Mouse (Mus musculus) embryonic facial prominence, embryonic 12.5 days (tissue): Measurements from ENCODE around the gene Lmtk2. TPM values are rescaled to one million over a fixed set of nuclear protein-coding genes. Genes with fewer than 3 reads are reported as not detected.

ENCODE experiments used
- ATAC-seq: fragments of 200-750 bp; cut with Nextera tagmentation; 2 replicates; pipeline ENCODE4 v1.8.0; 2017; ENCODE audit not compliant: insufficient number of reproducible peaks, insufficient read depth, low FRiP score, low TSS enrichment
- H3K27ac ChIP-seq: fragments of 300-500 bp; sonication (generic); 2 replicates; pipeline ENCODE4 v1.5.1; 2016; ENCODE audit warnings: mild to moderate bottlenecking
- H3K27me3 ChIP-seq: fragments of 300-500 bp; sonication (generic); 2 replicates; pipeline ENCODE4 v1.6.1; 2016; ENCODE audit warnings: mild to moderate bottlenecking, moderate library complexity
- H3K36me3 ChIP-seq: fragments of 300-500 bp; sonication (generic); 2 replicates; pipeline ENCODE4 v1.6.1; 2016; ENCODE audit warnings: mild to moderate bottlenecking
- H3K4me1 ChIP-seq: fragments of 300-500 bp; sonication (generic); 2 replicates; pipeline ENCODE4 v1.6.1; 2016
- H3K4me2 ChIP-seq: fragments of 300-500 bp; sonication (generic); replicated peaks from 2 replicates; pipeline ENCODE4 v1.6.1; 2016; ENCODE audit warnings: mild to moderate bottlenecking, moderate library complexity
- H3K4me3 ChIP-seq: fragments of 300-500 bp; sonication (generic); 2 replicates; pipeline ENCODE4 v1.5.1; 2016; ENCODE audit warnings: mild to moderate bottlenecking
- H3K9ac ChIP-seq: fragments of 300-500 bp; sonication (generic); 2 replicates; pipeline ENCODE4 v1.6.1; 2016; ENCODE audit warnings: mild to moderate bottlenecking, moderate library complexity
- H3K9me3 ChIP-seq: fragments of 300-500 bp; sonication (generic); 2 replicates; pipeline ENCODE4 v1.6.1; 2016; ENCODE audit warnings: mild to moderate bottlenecking, moderate library complexity
- WGBS: fragments of 180-500 bp; shearing (Covaris S2); methylation state at CpG from one replicate; pipeline ENCODE4 v1.1.7; 2016; 5-methylcytosine and 5-hydroxymethylcytosine counted together
- polyA plus RNA-seq: library from polyadenylated mRNA; unstranded; fragments of >200 nt; fragmentation: Nextera tagmentation; extraction: Ambion mirVana; gene quantifications from 2 replicates; pipeline ENCODE4 v1.2.1, GENCODE M21; 2016

Gene Lmtk2
- polyA plus RNA-seq, 1 experiment from 2014 or later = 5.6 TPM

DNA sequence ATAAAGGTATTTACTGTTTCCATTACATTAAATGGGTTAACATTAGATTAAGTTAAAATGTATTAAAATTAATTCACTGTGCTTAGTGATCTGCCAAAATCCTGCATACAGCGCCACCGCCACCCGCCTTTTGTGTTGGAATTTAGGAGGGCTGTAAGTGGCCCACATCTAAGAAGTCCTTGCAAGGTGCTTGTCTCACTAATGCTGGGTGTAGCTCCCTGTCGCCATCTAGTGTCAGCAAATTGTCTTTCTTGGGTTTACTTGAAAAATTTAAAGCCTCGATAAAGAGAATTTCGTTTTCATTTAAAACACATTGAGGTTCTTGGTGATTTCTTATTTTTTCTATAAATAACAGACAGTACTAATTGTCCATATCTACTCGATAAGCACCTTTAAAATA, 54.3 kb downstream of the Lmtk2 start:
- no peak for ATAC-seq
- Histone ChIP-seq H3K4me3 (no peak overlapping the region), H3K36me3 (peaks cover 16% of the 10 kb centered on the region), H3K4me2 (no peak overlapping the region), H3K9ac (no peak overlapping the region), H3K27me3 (no peaks in the 10 kb centered on the region), H3K9me3 (no peaks in the 10 kb centered on the region), H3K4me1 (no peaks in the 10 kb centered on the region), H3K27ac (no peak overlapping the region)
- 34% methylated on average over 7 of the region's 7 CpGs for WGBS

DNA sequence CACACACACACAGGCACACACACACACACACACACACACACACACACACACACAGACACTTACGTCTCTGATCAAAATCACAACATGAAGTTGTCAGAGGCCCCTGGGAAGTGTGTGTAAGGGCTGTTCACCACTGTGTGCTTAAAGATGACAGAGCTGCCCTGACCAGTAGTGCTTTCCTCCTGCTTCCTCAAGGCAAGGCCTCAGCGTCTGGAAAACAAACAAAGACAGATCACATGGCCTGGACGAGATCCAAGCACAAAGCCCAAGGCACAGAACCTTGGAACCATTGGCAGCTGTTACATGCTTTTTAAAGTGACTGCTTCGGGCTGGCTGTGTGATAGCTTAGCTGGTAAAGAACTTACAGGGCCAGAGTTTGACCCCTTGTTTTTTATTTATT, 58.4 kb downstream of the Lmtk2 start:
- Histone ChIP-seq H3K36me3 (peaks cover 12% of the 10 kb centered on the region; the same call in 1 of the 2 replicates), H3K9ac (no peak overlapping the region), H3K27me3 (no peaks in the 10 kb centered on the region), H3K9me3 (no peaks in the 10 kb centered on the region), H3K27ac (peak overlapping the region; percentile 50), H3K4me1 (no peaks in the 10 kb centered on the region), H3K4me3 (no peak overlapping the region), H3K4me2 (no peak overlapping the region)
- ATAC-seq = no peak
- 41% methylated on average over 4 of the region's 4 CpGs for WGBS

DNA sequence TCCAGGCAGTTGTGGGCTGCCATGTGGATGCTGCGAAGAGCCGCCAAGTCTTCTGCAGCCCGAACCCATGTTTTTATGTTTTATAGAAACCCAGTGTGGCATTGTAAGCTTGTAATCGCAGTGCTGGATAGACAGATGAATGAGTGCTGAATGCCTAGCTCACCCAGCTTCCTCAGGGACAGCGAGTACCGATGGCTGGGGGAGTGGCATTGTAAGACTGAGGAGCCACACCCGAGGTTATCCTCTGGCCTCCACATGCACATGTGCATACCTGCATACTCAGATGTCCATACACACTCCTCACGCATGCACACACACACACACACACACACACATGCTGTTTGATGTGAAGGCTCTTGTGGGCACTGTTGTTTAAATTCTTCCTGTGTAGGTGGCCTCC, 58.9 kb downstream of the Lmtk2 start:
- peak overlapping the region; percentile 11; the same call in 1 of the 2 replicates for H3K27ac ChIP-seq
- WGBS = 90% methylated on average over 8 of the region's 8 CpGs
- no peak overlapping the region for H3K9ac ChIP-seq
- H3K4me1 ChIP-seq = no peaks in the 10 kb centered on the region
- no peaks in the 10 kb centered on the region for H3K9me3 ChIP-seq
- no peaks in the 10 kb centered on the region for H3K27me3 ChIP-seq
- no peak overlapping the region for H3K4me3 ChIP-seq
- H3K36me3 ChIP-seq = peaks cover 12% of the 10 kb centered on the region; the same call in 1 of the 2 replicates
- H3K4me2 ChIP-seq = no peak overlapping the region
- ATAC-seq = no peak

DNA sequence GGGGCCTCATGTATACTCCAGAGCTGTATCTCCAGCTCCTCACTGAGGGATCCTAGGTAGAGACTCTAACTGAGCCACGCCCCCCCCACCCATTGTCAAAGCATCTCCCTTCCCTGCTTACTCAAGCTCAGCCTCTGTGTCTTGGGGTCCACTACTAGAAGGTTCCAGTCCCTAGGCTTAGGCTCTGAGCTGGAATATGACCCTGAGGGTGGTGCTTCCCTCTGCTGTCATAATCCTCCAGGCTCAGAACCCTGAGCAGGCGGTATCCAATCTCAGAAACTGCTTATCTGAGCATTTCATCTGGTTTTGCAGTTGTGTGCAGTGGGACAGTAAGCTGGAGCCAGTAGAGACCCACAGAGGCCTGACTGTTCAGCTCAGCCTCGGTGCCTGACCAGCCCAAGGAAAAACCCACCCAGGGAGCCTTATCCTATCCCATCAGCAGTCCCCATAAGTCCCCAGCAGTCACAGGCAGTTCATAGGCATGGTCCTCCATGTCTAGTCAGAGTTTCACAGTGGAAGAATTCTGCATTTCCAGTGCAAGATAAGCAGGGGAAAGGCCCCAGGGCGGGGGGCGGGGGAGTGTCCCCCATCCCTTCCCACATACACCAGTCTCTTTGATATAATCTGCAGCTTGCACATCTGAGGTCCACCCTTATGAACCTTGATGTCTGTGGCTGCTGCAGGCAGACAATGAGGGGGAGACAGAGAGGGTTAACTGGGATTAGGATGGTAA, 62.0 kb downstream of the Lmtk2 start:
- H3K27me3 ChIP-seq = no peaks in the 10 kb centered on the region
- H3K27ac ChIP-seq = peak overlapping the region; percentile 36; the same call in 1 of the 2 replicates
- no peaks in the 10 kb centered on the region for H3K4me1 ChIP-seq
- H3K4me2 ChIP-seq = no peak overlapping the region
- peaks cover 20% of the 10 kb centered on the region for H3K36me3 ChIP-seq
- ATAC-seq = no peak
- no peak overlapping the region for H3K4me3 ChIP-seq
- 87% methylated on average over 5 of the region's 5 CpGs for WGBS
- H3K9ac ChIP-seq = no peak overlapping the region
- no peaks in the 10 kb centered on the region for H3K9me3 ChIP-seq

DNA sequence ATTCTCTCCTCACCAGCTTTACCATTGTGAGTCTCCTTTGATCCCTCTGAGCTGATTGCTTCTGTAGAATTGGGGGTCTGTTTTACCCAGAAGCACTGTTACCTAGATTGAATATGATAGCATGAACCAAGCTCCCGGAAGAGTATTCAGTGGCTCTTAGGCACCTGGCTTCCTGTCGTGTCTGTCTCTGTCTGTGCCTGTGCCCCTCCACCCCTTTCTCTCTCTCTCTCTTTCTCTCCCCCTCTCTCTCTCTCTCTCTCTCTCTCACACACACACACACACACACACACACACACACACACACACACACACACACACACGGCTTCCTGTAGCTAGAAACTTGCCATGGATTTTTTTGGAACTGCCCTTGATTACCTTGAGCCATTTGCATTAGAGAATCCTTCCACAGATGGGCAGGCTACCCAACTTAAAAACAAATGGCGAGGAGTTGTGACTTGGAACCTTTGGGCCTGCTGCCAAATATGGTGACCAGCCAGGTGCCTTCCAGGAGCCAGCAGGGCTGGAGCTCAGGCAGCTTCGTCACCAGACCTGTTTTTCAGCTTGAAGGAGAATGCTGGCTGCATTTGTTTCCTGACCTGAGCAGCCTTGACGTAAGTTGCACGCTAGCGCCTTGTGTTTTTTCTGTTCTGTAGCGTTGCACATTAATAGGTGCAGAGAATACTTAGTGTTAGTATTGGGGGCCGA, 62.7 kb downstream of the Lmtk2 start:
- Histone ChIP-seq H3K9me3 (no peaks in the 10 kb centered on the region), H3K27ac (peak overlapping the region; percentile 36; the same call in 1 of the 2 replicates), H3K4me3 (no peak overlapping the region), H3K4me2 (no peak overlapping the region), H3K36me3 (peaks cover 21% of the 10 kb centered on the region), H3K27me3 (no peaks in the 10 kb centered on the region), H3K4me1 (no peaks in the 10 kb centered on the region), H3K9ac (no peak overlapping the region)
- WGBS = 76% methylated on average over 10 of the region's 10 CpGs
- no peak for ATAC-seq

DNA sequence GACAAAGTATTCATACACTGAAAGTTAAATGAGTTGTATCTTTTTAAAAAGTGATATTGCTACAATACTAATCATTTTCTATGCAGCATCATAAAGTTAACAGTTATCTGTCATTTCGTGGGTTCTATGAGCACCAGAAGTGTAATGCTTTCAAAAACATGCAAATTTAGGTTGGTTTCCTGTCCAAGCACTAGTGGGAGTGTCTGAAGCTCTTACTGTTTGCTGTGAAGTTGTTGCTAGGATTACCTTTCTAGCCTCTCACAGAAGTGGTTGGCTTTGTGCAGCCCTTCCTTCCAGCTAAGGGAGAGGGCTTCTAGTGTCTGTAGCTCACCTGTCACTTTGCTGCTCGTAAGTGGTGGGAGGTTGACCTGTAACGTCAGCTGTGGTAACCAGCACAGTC, 65.5 kb downstream of the Lmtk2 start:
- Histone ChIP-seq H3K4me1 (no peaks in the 10 kb centered on the region), H3K9me3 (no peaks in the 10 kb centered on the region), H3K9ac (no peak overlapping the region), H3K27ac (no peak overlapping the region), H3K27me3 (no peaks in the 10 kb centered on the region), H3K4me3 (no peak overlapping the region), H3K4me2 (no peak overlapping the region), H3K36me3 (peaks cover 19% of the 10 kb centered on the region)
- WGBS = 87% methylated on average over 3 of the region's 3 CpGs
- no peak for ATAC-seq

DNA sequence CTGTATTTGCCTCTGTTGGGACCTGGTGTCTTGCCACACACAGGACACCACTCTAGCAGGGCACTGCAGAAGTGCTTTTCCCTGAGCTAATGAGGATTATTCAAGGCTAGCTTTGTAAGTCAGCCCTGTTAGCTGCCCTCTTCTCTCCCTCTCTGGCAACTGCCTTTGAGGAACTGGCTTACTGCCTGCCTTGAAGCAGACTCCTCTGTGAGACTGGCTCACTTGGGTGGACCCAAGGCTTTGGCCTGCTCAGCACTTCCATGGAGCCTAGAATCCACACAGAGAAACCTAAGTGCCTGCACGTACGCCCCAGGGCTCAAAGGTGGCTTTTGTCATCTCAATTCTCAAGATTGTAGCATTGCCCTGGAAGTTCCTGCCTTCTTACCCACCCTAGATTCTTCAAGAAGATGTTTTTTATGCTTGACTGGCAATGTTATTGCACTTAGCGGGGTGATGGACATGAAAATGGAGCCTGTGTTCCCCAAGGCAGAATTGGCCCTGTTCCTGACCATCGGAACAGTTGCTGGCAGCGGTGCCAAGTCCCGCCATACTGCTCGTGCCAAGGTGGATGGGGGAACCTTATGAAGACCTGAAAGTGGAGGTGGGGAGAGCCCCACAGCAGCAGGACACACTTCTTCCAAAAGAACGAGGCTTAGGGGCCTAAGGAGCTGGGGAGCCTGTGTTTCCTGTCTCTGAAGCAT, 69.2 kb downstream of the Lmtk2 start:
- Histone ChIP-seq H3K4me3 (no peak overlapping the region), H3K27me3 (no peaks in the 10 kb centered on the region), H3K9ac (no peak overlapping the region), H3K4me1 (no peaks in the 10 kb centered on the region), H3K9me3 (no peaks in the 10 kb centered on the region), H3K4me2 (no peak overlapping the region), H3K27ac (no peak overlapping the region), H3K36me3 (peaks cover 47% of the 10 kb centered on the region)
- ATAC-seq = no peak
- WGBS = 90% methylated on average over 8 of the region's 8 CpGs

DNA sequence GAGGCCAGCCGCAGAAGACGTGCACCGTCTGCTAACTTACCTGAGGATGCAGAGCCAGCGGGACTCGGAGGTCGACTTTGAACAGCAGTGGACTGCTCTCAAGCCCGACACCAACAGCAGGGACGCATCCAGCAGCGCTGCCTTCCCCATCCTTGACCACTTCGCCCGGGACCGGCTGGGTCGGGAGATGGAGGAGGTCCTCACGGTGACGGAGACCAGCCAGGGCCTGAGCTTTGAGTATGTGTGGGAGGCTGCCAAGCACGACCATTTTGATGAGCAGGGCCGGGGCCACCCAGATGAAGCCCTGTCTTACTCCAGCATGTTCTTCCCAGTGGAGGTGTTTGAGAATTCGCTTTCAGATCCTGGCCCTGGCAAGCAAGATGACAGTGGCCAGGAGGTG, 73.4 kb downstream of the Lmtk2 start:
- Histone ChIP-seq H3K36me3 (peaks cover 65% of the 10 kb centered on the region), H3K4me2 (no peak overlapping the region)

DNA sequence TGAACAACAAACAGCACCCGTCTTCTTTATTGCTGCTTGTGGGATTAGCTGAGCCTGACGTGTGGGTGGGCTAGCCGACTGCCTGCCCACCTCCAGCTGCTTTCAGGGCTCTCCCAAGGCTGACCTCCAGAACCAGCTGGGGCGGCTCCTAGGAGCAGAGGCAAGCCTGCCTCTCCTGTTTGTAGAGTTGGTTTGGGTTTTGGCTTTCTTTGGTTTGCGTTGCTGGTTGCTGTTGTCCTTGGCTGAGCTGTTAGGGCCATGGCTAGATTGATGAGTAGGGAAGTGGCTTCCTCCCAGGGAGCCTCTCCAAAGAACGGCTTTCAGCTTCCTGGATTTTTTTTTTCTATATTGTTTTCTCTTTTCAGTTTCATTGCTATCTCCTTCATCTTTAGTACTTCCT, 78.0 kb downstream of the Lmtk2 start:
- no peaks in the 10 kb centered on the region for H3K9me3 ChIP-seq
- no peaks in the 10 kb centered on the region for H3K27me3 ChIP-seq
- no peaks in the 10 kb centered on the region for H3K4me1 ChIP-seq
- no peak overlapping the region for H3K27ac ChIP-seq
- no peak for ATAC-seq
- H3K9ac ChIP-seq = no peak overlapping the region
- WGBS = 76% methylated on average over 6 of the region's 6 CpGs
- H3K4me2 ChIP-seq = no peak overlapping the region
- H3K36me3 ChIP-seq = peaks cover 57% of the 10 kb centered on the region
- H3K4me3 ChIP-seq = no peak overlapping the region

More for the DNA sequence above, 73.4 kb downstream of the Lmtk2 start:
- H3K27ac ChIP-seq = no peak overlapping the region
- H3K4me3 ChIP-seq = no peak overlapping the region
- H3K4me1 ChIP-seq = no peaks in the 10 kb centered on the region
- H3K9ac ChIP-seq = no peak overlapping the region
- H3K27me3 ChIP-seq = no peaks in the 10 kb centered on the region
- no peak for ATAC-seq
- 92% methylated on average over 18 of the region's 18 CpGs for WGBS
- H3K9me3 ChIP-seq = no peaks in the 10 kb centered on the region

DNA sequence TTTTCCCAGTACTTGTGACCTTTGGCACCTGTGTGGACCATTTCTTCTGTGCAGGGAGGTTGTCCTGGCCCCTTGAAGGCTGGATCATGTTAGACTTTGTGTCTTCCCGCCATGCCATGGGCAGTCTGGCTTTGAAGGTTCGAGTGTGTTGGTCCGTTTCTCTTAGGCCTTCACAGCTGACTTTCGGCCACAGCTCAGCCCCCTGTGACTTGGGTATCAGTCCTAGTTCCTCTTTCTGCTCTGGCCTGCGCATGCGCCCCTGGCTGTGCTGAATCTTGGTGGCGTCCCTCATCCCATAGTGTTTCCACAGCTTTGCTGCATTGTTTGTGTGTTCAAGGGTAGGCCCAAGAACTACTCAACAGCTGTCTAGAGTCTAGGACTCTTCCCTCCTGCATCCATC, 81.0 kb downstream of the Lmtk2 start:
- ATAC-seq = no peak
- H3K27ac ChIP-seq = no peak overlapping the region

DNA sequence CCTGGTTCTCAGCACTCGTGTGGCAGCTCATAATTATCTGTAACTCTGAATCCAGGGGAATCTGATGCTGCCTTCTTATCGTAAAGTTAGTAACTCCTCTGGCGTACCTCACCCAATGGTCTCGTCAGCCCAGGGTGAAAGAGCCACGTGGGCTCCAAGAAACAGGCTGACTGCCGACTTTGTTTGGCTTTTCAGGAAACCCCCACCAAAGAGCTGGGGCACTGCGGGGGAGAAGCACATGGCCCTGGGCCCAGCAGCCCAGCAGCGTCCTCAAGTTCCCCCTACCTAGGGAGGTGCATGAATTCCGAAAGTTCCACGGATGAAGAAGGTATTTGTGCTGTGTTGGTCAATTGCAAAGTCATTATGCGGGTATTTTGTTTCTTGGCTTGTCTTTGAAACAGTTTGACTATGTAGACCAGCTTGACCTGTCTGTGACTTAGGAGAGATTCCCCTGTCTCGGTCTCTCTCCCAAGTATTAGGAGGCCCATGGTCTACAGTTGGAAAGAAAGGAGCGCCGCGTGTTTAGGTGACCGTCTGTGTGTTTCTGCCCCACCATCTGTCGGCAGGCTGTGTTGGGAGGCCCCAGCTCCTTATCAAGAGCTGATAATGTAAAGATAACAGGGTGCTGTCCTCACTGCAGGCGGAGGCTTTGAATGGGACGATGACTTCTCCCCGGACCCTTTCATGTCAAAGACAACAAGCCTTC, 82.5 kb downstream of the Lmtk2 start:
- no peak overlapping the region for H3K4me2 ChIP-seq
- 72% methylated on average over 20 of the region's 20 CpGs for WGBS
- H3K9me3 ChIP-seq = no peaks in the 10 kb centered on the region
- H3K4me3 ChIP-seq = no peak overlapping the region
- no peak overlapping the region for H3K27ac ChIP-seq
- H3K4me1 ChIP-seq = no peaks in the 10 kb centered on the region
- ATAC-seq = no peak
- no peaks in the 10 kb centered on the region for H3K27me3 ChIP-seq
- H3K36me3 ChIP-seq = peaks cover 32% of the 10 kb centered on the region
- H3K9ac ChIP-seq = no peak overlapping the region

More for the DNA sequence above, 81.0 kb downstream of the Lmtk2 start:
- no peaks in the 10 kb centered on the region for H3K4me1 ChIP-seq
- no peak overlapping the region for H3K4me3 ChIP-seq
- no peaks in the 10 kb centered on the region for H3K27me3 ChIP-seq
- H3K36me3 ChIP-seq = peaks cover 40% of the 10 kb centered on the region
- 94% methylated on average over 7 of the region's 7 CpGs for WGBS
- H3K9ac ChIP-seq = no peak overlapping the region
- H3K9me3 ChIP-seq = no peaks in the 10 kb centered on the region
- H3K4me2 ChIP-seq = no peak overlapping the region
